Mouse (Mus musculus) G1E (cell line): ENCODE measurements around the gene Ccr6. TPM values are rescaled to one million over a fixed set of nuclear protein-coding genes. Genes with fewer than 3 reads are reported as not detected.

ENCODE experiments used
- ATAC-seq: 2 replicates; pipeline ENCODE4 v1.8.0; 2016; ENCODE audit warnings: mild to moderate bottlenecking; ENCODE audit not compliant: insufficient number of reproducible peaks, poor library complexity, low FRiP score, severe bottlenecking; ENCODE audit errors: extremely low read depth
- DNase-seq: peaks from one replicate; pipeline ENCODE4 v3.0.0; 2012; ENCODE audit warnings: low spot score
- H3K27me3 ChIP-seq: 2 replicates; pipeline ENCODE4 v1.6.1; 2012; ENCODE audit warnings: mild to moderate bottlenecking, low read length, inconsistent platforms; ENCODE audit not compliant: insufficient read depth
- H3K36me3 ChIP-seq: replicated peaks from 2 replicates; pipeline ENCODE3; 2012; ENCODE audit warnings: mild to moderate bottlenecking, inconsistent platforms
- H3K4me1 ChIP-seq: 2 replicates; pipeline ENCODE4 v1.6.1; 2012; ENCODE audit warnings: low read depth, low read length, inconsistent platforms, mixed read lengths; ENCODE audit not compliant: insufficient read depth
- H3K4me3 ChIP-seq: 2 replicates; pipeline ENCODE4 v1.5.1; 2012; ENCODE audit warnings: low read depth, mild to moderate bottlenecking, inconsistent platforms, low read length, moderate library complexity, mixed read lengths
- H3K9me3 ChIP-seq: replicated peaks from 2 replicates; pipeline ENCODE4 v1.6.1; 2012; ENCODE audit warnings: inconsistent platforms
- CTCF ChIP-seq: IDR thresholded peaks from 2 replicates; pipeline ENCODE4 v1.5.1; 2012; ENCODE audit warnings: low read depth, low read length, inconsistent platforms, mixed read lengths
- GATA1 ChIP-seq: IDR thresholded peaks from 2 replicates; pipeline ENCODE4 v1.6.1; 2012; ENCODE audit warnings: borderline replicate concordance, low read length, inconsistent platforms, mixed read lengths
- GATA2 ChIP-seq: IDR thresholded peaks from 2 replicates; pipeline ENCODE4 v1.6.1; 2012; ENCODE audit warnings: low read depth, low read length, inconsistent platforms, borderline replicate concordance
- POLR2AphosphoS5 ChIP-seq: IDR thresholded peaks from 2 replicates; pipeline ENCODE4 v1.6.1; 2012; ENCODE audit warnings: low read depth, low read length, inconsistent platforms; ENCODE audit not compliant: insufficient replicate concordance
- TAL1 ChIP-seq: conservative IDR thresholded peaks from 2 replicates; pipeline ENCODE4 v1.6.1; 2012; ENCODE audit warnings: low read depth, low read length, inconsistent platforms, mixed read lengths
- polyA plus RNA-seq: library from polyadenylated mRNA; stranded (reverse); fragments of >175 nt; gene quantifications from 2 replicates; pipeline ENCODE4 v1.2.3, GENCODE M21; 2012
- total RNA-seq, 2 experiments: library from RNA; stranded (forward) in 1 of 2; stranded (reverse) in 1 of 2; fragments of 200-1000 nt in 1 of 2; fragments of >200 nt in 1 of 2; fragmentation: Nextera tagmentation in 1 of 2; gene quantifications; 2 replicates each; pipeline ENCODE4 v1.2.3; 2014 to 2017

Gene Ccr6
- total and polyA plus RNA-seq, 3 experiments: not detected

DNA sequence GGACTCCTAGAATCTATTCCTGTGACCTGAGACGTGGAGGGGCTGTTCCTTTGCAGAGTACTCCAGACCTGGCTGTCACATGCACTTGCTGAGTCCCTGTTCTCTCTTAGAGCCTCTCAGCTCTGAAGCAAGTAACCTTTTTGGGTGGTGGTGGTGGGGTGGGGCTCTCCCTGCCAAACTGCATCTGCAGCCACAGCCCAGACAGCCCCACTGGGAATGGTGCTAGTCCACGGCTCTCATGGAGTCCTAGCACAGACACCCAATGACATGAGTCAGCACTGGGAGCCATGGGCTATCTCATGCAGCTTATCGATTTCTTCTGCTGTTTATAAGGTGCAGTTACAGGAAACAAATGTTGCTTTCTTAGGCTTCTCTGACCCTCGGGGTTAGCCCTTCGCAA lies 61.9 kb downstream of the Ccr6 start:
- Histone ChIP-seq H3K4me3 (no peak overlapping the region), H3K9me3 (no peaks in the 10 kb centered on the region), H3K36me3 (peaks cover 63% of the 10 kb centered on the region), H3K27me3 (no peaks in the 10 kb centered on the region), H3K4me1 (no peaks in the 10 kb centered on the region)
- DNase-seq (no peak), ATAC-seq (no peak)
- TF ChIP-seq POLR2AphosphoS5: no peak
- no peak for TF ChIP-seq GATA2
- TF ChIP-seq GATA1: no peak
- TF ChIP-seq TAL1: no peak
- TF ChIP-seq CTCF: no peak

- TF ChIP-seq GATA1 (no peak), GATA2 (no peak), TAL1 (no peak), POLR2AphosphoS5 (no peak), CTCF (no peak)
- Histone ChIP-seq H3K4me3 (no peak overlapping the region), H3K4me1 (no peaks in the 10 kb centered on the region), H3K27me3 (no peaks in the 10 kb centered on the region), H3K9me3 (no peaks in the 10 kb centered on the region), H3K36me3 (peaks cover 59% of the 10 kb centered on the region)
- no peak for ATAC-seq
- DNase-seq: no peak
These were observed 62.4 kb downstream of the Ccr6 start for GRCm38 (mm10) chr17:8298281-8298680.

- Histone ChIP-seq H3K9me3 (no peaks in the 10 kb centered on the region), H3K36me3 (peaks cover 51% of the 10 kb centered on the region), H3K4me1 (no peaks in the 10 kb centered on the region), H3K4me3 (no peak overlapping the region), H3K27me3 (no peaks in the 10 kb centered on the region)
- no peak for ATAC-seq
- TF ChIP-seq TAL1: no peak
- no peak for TF ChIP-seq GATA2
- TF ChIP-seq POLR2AphosphoS5: no peak
- no peak for TF ChIP-seq GATA1
- DNase-seq: no peak
These were observed 63.7 kb downstream of the Ccr6 start for GRCm38 (mm10) chr17:8299524-8299923.

DNA sequence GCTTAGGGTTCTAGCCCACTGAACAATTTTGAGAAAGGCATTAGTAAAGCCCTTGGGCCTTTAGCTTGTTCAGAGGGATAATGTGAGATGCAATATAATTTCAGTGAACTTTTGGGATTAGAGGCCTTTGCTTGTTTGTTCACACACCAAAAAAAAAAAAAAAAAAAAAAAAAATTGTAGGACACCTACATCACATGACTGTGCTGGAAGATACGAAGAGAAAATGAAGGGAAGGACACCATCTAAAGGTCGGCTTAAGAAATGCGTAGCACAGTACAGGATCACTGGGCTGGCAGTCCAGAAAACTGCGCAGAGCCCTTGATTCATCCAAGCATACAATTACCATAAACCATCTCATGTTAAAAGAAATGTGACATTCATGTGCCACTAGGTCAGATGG lies 65.7 kb downstream of the Ccr6 start:
- Histone ChIP-seq H3K4me1 (no peaks in the 10 kb centered on the region), H3K27me3 (no peaks in the 10 kb centered on the region), H3K4me3 (no peak overlapping the region), H3K9me3 (no peaks in the 10 kb centered on the region), H3K36me3 (peaks cover 39% of the 10 kb centered on the region)
- no peak for ATAC-seq
- DNase-seq: no peak
- TF ChIP-seq GATA1 (no peak), POLR2AphosphoS5 (no peak), TAL1 (no peak), GATA2 (no peak), CTCF (no peak)

GRCm38 (mm10) chr17:8302772-8303438 lies 67.1 kb downstream of the Ccr6 start:
- Histone ChIP-seq H3K4me3 (no peak overlapping the region), H3K27me3 (0 out of 2 replicates have a peak, but pooled peaks cover 2% of the 10 kb centered on the region), H3K9me3 (no peaks in the 10 kb centered on the region), H3K4me1 (no peaks in the 10 kb centered on the region), H3K36me3 (peaks cover 30% of the 10 kb centered on the region)
- TF ChIP-seq POLR2AphosphoS5: no peak
- TF ChIP-seq TAL1: no peak
- TF ChIP-seq CTCF: no peak
- no peak for TF ChIP-seq GATA1
- no peak for TF ChIP-seq GATA2
- no peak for DNase-seq
- ATAC-seq: no peak

DNA sequence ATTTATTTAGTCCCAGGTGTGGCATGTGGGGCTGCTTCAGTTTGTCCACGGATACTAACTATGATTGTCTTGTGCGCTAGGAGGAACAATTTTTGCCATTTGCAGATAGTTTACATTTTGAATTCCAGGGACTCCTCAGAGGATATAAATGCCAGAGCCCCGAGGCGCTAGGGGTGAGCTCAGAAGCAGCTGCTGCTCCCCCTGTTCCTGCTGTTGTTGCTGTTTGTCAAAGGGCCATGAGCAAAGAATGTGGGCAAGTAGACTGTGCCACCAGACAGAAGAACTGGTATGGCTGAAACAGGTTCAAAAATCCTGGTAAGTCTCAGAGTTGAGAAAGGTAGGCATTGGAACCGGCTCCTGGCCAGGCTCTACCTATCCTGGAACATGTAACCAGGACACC lies 67.8 kb downstream of the Ccr6 start:
- no peaks in the 10 kb centered on the region; the same call in 1 of the 2 replicates for H3K4me1 ChIP-seq
- peaks cover 22% of the 10 kb centered on the region for H3K36me3 ChIP-seq
- H3K9me3 ChIP-seq: no peaks in the 10 kb centered on the region
- ATAC-seq (no peak), DNase-seq (no peak)
- H3K4me3 ChIP-seq: no peak overlapping the region
- 0 out of 2 replicates have a peak, but pooled peaks cover 2% of the 10 kb centered on the region for H3K27me3 ChIP-seq
- TF ChIP-seq GATA2 (no peak), CTCF (no peak), GATA1 (no peak), TAL1 (no peak), POLR2AphosphoS5 (no peak)
